Comparison of ENCODE assay signal across 29 mouse cellular contexts in the genomic region with DNA sequence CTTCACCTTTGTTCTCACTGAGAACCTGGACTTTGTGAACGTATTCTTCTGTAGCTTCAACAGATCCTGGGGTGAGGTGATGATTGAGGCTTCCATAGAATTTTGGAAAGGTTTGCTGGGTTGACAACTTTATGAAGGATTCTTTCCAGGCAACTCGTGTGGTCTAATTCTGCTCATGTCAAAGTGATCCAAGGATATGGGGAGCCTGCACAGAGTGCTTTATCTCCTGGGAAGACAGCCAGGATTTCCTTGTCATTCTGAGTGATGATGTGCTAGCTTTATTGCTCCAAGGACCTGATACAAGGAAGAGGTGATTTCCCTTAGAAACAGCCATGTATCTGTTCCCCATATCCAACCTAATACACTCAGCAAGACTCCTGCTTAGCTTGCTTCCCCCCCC.
A peak's percentile ranks its signal among the peaks of the same experiment; 100 is the strongest.
DNase-seq lines count a peak whose midpoint lies in the region; ATAC-seq lines count a peak whose summit lies in the region.
"Had no signal": no experiment of that assay in that cellular context is flagged by ENCODE, and none has a peak within 500 bp of the region (broad histone marks: within the 10 kb centered on the region; RNA-seq: fewer than 3 reads in every experiment).

No protein-coding gene starts in this region.

- WGBS in lung, embryonic 15.5 days: 35% methylated on average over 2 of the region's 2 CpGs
- WGBS in liver, embryonic 12.5 days (ENCODE audit: insufficient replicate concordance): 47% methylated on average over 2 of the region's 2 CpGs

- DNase-seq in adrenal gland, adult 2 months: peak; percentile 7
- no peak for DNase-seq in adrenal gland, postnatal 4 days (ENCODE audit: low spot score in 2 of 2)
- DNase-seq in heart, adult 11 months: peak; percentile 41
- no peak for DNase-seq in heart, adult 8-10 months (ENCODE audit: low spot score)
- no peak for DNase-seq in lung, adult 18-20 months
- peak; percentile 51 for DNase-seq in brain, adult 2 months (ENCODE audit: low read depth, low spot score)
- DNase-seq: cerebellum, adult 2 months; cerebellum, postnatal 14 days; gastrocnemius, adult 2 months; gastrocnemius, postnatal 36 days; heart, adult 2 months; kidney, adult 8-10 months; kidney, postnatal 4 days; right cerebral cortex, postnatal 4 days; thymus, adult 18-20 months; thymus, postnatal 36 days had no signal

- no peak overlapping the region for H3K9ac ChIP-seq in lung, embryonic 15.5 days
- H3K9ac ChIP-seq in liver, embryonic 12.5 days: no peak overlapping the region
- H3K9ac ChIP-seq: heart, embryonic 13.5 days; limb, embryonic 15.5 days; liver, embryonic 14.5 days; midbrain, embryonic 13.5 days; neural tube, embryonic 13.5 days had no signal

- H3K4me1 ChIP-seq in lung, embryonic 15.5 days: 0 out of 2 replicates have a peak, but pooled peaks cover 2% of the 10 kb centered on the region
- H3K4me1 ChIP-seq in liver, embryonic 12.5 days: no peaks in the 10 kb centered on the region
- H3K4me1 ChIP-seq: limb, embryonic 15.5 days; midbrain, embryonic 13.5 days; neural tube, embryonic 13.5 days had no signal

- H3K4me3 ChIP-seq in lung, embryonic 15.5 days: no peak overlapping the region
- H3K4me3 ChIP-seq in liver, embryonic 12.5 days: no peak overlapping the region
- H3K4me3 ChIP-seq: gastrocnemius, adult 2 months; heart, adult 2 months; heart, embryonic 13.5 days; limb, embryonic 15.5 days; midbrain, embryonic 13.5 days; neural tube, embryonic 13.5 days had no signal

- no peak overlapping the region for H3K27ac ChIP-seq in lung, embryonic 15.5 days
- no peak overlapping the region for H3K27ac ChIP-seq in liver, embryonic 12.5 days
- H3K27ac ChIP-seq: gastrocnemius, adult 2 months; heart, adult 2 months; heart, embryonic 13.5 days; kidney, postnatal 0 days; limb, embryonic 15.5 days; liver, embryonic 14.5 days; macrophage; midbrain, embryonic 13.5 days; neural tube, embryonic 13.5 days; stomach, postnatal 0 days had no signal

- H3K27me3 ChIP-seq in lung, embryonic 15.5 days: no peaks in the 10 kb centered on the region
- no peaks in the 10 kb centered on the region for H3K27me3 ChIP-seq in liver, embryonic 12.5 days (replicated peaks)
- H3K27me3 ChIP-seq: limb, embryonic 15.5 days; midbrain, embryonic 13.5 days; neural tube, embryonic 13.5 days had no signal

- no peaks in the 10 kb centered on the region for H3K36me3 ChIP-seq in lung, embryonic 15.5 days
- no peaks in the 10 kb centered on the region for H3K36me3 ChIP-seq in liver, embryonic 12.5 days
- H3K36me3 ChIP-seq: G1E; heart, embryonic 13.5 days; limb, embryonic 15.5 days; midbrain, embryonic 13.5 days; neural tube, embryonic 13.5 days had no signal

- no peaks in the 10 kb centered on the region for H3K9me3 ChIP-seq in lung, embryonic 15.5 days
- H3K9me3 ChIP-seq in liver, embryonic 12.5 days (replicated peaks): no peaks in the 10 kb centered on the region
- H3K9me3 ChIP-seq: G1E; heart, embryonic 13.5 days; limb, embryonic 15.5 days; midbrain, embryonic 13.5 days; neural tube, embryonic 13.5 days had no signal

- peak; percentile 50; the same call in 1 of the 2 replicates for ATAC-seq in lung, embryonic 15.5 days (ENCODE audit: borderline replicate concordance, extremely low read depth, low FRiP score, low TSS enrichment)
- ATAC-seq in liver, embryonic 12.5 days: no peak
- ATAC-seq: forebrain, embryonic 14.5 days; intestine, embryonic 16.5 days; midbrain, embryonic 13.5 days had no signal

- H3K4me2 ChIP-seq in lung, embryonic 15.5 days: no peak overlapping the region
- no peak overlapping the region for H3K4me2 ChIP-seq in liver, embryonic 12.5 days
- H3K4me2 ChIP-seq: heart, embryonic 13.5 days; limb, embryonic 15.5 days; midbrain, embryonic 13.5 days; neural tube, embryonic 13.5 days had no signal

Comparison
In these comparisons a context has a peak if more than half of its experiments do, and no peak if none do; other contexts are left out.
1. DNase-seq: peak in adrenal gland, adult 2 months (single experiment), heart, adult 11 months (single experiment) and brain, adult 2 months (single experiment); none in adrenal gland, postnatal 4 days (0 of 2), heart, adult 8-10 months (single experiment) and lung, adult 18-20 months (0 of 2).